Mouse (Mus musculus): ENCODE measurements around the gene Trf. TPM values are rescaled to one million over a fixed set of nuclear protein-coding genes. Genes with fewer than 3 reads are reported as not detected.

Gene Trf
- 247 and 3,461 TPM in 2 replicates for total RNA-seq (2021)
- long read RNA-seq, experiment 1, transcript Trf-201 (17 exons, 2,571 nt) = major isoform, 266 of 294 reads
- long read RNA-seq, experiment 1, partial matches to known transcripts = 12 of 294 reads
- long read RNA-seq, experiment 1, other reads (novel, unspliced or antisense) = 16 of 294 reads
- long read RNA-seq, experiment 2, transcript Trf-209 (3 exons, 433 nt) = minor isoform, 7 of 6,775 reads
- long read RNA-seq, experiment 2, transcript Trf-201 (17 exons, 2,571 nt) = major isoform, 6,254 of 6,775 reads
- long read RNA-seq, experiment 2, partial matches to known transcripts = 261 of 6,775 reads
- long read RNA-seq, experiment 2, other reads (novel, unspliced or antisense) = 253 of 6,775 reads

DNA sequence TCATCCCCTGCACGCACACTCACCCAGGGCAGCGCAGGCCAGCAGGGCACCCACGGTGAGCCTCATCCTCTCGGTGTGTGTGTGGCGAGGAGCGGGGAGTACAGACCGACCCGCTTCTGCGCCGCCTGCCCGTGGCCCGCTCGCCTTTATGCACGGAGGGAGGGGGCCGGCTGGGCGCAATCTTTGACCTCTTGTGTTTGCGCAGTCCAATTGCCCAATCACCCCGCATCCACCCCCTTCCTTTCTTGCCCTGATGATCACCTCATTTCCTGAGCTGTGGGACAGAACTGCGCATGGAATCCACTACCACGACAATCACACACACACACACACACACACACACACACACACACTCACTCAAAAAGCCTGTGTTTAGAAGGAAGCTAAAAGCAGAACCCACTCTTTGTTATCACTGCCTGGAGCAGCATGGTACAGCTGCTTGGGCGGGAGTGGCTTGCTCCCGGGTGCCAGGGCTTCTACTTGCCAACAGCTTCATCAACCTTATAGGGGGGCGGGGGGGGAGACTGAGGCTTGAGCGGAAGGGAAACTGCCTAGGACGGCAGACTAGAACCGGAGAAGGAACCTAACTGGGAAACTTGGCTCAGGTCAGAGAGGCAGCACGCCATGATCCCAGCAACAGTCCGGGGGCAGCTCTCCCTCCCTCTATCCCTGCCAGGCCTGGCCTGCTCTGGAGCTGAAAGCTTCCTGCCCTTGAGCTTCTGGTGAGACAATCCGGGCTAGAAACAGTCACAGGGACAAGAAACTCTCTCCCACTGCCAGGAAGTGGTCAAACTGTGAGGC, at the start of gene Trf, which contains the start of gene Gm20425:
TSS of gene Trf (minus strand) at position 294 of the 801 bp plus-strand sequence.
TSS of gene Gm20425 (minus strand) at position 157 of the 801 bp plus-strand sequence.
- peak; percentile 52 for DNase-seq

DNA sequence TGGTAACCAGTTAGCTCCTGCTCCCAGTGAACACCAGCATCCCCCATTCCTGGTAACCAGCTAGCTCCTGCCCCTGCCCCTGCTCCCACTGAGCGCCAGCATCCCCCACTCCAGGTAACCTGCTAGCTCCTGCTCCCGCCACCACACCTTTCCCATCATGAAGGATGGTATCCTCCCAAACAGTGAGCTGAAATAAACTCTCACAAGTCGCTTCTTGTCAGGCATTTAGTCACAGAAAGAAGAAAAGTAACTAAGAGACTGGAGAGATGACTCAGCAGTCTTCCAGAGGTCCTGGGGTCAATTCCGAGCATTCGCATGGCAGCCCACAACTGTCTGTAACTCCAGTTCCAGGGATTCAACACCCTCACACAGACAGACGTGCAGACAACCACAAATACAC, 46.6 kb upstream of the Trf start:
- no peak for DNase-seq

DNA sequence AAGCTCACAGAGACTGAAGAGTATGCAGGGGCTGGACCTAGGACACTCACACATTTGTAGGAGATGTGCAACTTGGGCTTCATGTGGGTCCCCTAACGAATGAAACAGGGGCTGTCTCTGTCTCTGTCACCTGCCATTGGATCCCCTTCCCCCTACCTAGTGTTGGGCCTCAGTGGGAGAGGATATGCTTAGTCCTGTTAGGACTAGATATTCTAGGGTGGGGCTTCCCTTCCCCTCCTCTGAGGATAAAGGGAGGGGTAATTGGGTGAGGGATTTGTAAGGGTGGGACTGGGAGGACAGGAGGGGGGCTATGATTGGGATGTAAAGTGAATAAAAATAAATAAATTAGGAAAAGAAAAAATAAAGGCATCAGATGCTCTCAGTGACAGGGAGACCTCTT, 45.4 kb upstream of the Trf start:
- no peak for DNase-seq

DNA sequence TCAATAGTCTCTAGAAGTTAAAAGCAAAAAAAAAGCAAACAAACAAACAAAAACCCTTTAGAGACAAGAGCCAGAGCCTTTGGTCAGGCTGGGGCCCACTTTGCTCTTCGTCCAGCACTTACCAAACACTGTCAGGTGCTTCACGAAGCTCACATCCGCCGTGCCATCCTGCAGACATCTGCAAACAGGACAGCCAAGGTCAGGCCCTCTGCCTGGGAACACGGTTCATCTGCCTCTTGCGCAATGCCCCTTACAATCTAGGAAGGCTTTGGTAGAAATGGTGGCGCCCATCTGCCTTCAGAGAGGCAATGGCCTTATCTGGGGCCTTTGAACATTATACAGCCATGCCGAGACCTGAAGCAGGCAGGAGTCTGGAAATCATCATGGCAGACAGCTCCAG, 44.6 kb upstream of the Trf start:
- no peak for DNase-seq

DNA sequence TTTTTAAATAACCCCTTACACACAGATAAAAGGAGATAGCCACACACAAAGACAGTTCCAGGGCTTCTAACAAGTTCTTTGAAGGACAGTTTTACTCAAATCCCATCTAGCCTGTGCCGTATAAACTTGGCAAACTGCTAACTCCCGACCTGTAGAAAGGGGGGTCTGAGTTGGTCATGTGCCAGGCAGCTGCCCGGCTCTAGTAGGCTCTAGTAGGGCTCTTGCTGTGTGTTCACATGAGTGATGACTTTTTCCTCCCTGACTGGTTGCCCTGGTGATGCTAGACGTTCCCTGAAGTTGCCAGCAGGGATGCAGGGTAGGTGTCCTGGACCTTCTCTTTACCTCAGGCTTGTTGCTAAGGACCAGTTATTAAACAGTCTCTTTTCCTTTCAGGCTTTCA, 40.9 kb upstream of the Trf start:
- DNase-seq = no peak

DNA sequence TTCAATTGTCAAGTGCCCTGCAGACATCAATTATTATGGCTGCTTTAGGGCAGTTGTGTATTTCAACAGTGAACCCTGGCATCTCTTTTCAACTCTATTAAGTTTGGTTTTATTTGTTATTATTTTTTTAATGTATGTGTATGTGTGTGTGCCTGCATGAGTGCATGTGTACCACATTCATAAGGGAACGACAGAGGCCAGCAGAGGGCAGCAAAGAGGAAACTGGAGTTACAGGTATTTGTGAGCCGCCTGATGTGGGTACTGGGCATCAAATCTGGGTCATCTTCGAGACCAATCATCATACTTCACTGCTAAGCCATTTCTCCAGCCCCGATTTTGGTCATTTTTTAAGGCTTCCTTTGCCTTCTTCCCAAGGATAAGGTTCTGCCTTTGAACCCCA, 35.5 kb upstream of the Trf start:
- DNase-seq = no peak

DNA sequence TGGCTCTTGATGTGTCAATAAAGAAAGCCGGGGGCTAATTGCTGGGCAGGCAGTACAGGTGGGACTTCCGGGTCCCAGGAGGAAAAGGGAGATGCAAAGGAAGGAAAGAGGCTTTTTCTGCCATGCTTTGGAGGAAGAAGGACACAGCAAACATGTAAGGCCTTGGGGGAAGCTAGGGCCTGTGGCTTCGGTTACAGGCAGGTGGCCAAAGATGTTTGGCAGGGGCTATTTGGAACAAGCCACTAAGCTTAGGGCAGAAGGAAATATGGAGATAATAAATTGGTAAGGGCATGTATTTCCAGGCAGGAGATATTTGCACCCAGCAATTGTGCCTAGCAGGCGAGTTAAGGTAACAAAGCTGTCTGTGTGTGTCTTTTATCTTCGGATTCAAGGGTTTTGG, 22.7 kb upstream of the Trf start:
- DNase-seq = peak; percentile 31

DNA sequence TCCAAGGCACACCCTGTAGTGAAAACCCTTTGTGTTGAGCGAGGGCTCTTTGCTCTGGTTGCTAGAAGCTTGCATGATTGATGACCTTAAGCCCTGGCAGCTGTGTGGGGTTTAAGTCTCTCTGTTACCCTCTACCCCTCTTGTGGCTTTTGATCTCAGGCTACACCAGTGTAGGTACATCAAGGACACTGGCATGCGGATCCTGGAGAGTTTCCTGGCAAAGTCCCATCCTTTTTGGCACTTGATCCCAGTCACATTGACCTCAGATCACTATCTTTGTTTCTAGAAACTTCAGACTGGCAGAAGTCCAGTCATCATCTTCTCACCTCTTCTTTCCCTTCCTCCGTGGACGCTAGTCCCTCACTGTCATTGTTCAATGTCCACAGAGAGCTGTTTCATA, 18.4 kb upstream of the Trf start:
- DNase-seq = peak; percentile 28

DNA sequence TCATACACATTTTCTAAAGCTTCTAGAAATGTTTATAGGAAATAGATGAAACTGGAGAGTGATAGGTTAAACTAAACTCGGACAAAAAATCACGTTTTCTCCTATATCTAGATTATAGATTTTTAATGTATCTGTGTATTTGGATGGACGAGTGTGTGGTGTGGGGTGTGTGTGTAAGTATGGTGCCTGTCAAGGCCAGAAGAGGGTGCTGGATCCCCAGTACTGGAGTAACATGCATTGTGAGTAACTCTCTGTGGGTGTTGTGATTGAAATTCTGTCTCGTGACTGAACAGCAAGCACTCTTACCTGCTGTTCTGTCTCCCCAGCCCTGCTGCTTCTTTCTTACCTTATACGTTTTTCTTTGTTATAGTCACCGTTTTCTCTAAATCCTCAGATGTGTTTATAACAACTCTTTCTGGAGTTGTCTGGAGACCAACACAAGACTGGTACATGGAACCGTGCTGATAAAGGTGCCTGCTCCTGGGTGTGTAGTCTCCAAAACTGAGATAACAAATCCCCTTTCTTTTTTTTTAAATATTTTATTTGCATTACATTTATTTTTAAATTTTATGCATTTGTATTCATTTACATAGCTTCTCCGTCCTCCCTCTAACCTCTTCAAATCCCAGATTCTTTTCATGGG, 16.4 kb upstream of the Trf start:
- DNase-seq = no peak

DNA sequence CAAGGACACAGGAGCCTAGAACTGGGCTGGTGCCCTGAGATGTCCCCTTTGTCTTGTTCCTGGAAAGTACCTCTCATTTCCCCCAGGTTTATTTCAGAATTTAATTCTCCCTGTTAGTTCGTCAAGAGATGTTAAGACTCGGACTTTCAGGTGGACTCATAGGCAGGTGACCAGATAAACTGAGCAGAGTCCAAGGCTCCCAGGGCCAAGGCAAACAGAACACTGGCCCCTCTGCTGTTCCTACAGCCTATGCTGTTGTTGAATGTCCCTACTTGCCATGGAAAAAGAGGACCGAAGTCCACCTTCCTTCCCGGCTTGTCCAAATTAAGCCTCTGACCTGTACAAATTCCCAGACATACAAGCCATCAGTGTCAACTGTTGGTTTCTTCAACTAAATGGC, 13.4 kb upstream of the Trf start:
- no peak for DNase-seq

DNA sequence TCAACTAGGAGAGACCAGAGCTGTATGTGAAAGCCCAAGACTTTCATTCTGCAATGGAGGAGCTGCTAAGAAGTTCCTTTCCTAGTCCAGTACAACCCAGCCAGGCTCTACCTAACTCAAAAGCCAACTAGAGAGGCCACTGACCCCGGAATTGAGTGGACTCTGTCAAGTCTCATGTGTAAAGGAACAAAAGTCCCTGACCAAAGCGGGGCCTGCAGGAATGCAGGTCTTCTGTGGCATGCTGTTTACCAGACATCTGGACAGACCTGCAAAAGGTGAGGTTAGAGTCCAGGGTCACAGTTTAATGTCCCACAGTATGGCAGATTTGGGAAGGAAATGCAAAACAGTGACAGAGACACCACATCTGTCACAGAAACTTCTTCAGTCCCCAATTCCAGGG, 11.0 kb upstream of the Trf start:
- no peak for DNase-seq

DNA sequence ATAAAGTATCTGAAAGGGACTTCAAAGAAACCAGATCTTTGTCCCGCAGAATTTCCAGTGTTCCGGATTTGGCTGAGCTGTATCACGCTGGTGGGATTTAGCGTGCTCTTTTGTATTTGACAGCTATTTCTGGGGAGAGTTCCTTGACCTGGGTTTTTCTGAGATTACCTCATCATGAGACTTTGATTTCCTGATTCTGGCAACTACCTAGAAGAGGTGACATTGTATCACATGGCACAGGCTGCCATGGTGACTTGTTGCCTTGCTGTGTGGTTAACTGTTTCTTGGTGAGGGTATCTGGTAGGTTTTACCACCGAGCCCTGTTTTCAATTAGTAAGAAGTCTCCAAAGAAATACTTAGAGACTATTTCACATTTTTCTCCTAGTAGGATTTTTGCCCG, 9.2 kb upstream of the Trf start:
- no peak for DNase-seq

DNA sequence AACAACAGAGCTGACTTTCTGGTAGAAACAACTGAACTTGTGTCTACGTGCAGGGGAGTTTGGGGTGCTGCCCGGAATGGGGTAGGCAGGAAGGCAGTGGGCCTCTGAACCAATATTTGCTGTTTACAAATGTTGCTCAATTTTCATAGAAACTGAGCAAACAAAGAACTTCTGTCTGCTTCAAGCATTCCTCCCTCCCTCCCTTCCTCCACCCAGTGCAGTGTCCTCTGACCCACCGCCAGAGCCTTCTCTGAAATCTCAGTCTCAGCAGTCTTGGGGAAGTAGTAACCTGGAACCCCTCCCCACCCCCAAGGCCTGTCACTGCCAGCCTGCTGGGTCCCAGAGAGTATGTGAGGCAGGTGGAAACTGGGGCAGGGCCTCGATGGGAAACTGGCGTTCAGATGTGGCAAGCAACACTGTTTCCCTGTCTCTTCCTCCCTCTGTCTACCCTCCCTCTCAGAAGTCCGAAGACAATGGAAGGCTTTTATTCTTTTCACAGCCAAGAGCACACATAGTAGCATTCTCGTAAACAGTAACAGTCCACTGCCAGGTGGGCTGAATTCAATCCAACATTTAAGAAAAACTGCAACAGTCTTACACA, 4.4 kb upstream of the Trf start:
- no peak for DNase-seq

DNA sequence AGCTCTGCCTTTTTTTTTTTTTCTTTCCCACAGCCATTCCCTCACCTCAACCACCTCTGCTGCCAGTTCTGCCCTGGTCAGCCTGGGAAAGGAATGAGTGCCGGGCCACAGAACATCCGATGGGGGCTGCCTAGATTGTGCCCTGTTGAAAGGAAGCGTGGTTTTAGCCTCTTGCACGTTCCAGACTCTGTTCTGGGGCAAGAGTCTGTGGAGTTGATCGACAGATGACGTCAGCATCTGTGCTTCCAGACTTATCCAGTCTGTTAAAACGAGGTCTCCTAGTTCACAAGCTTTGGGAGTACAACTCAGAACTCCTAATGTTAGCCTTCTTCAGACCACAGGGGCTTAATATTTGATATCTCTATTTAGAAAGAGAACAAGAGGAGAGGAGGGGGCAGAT, 3.8 kb upstream of the Trf start:
- DNase-seq = no peak

DNA sequence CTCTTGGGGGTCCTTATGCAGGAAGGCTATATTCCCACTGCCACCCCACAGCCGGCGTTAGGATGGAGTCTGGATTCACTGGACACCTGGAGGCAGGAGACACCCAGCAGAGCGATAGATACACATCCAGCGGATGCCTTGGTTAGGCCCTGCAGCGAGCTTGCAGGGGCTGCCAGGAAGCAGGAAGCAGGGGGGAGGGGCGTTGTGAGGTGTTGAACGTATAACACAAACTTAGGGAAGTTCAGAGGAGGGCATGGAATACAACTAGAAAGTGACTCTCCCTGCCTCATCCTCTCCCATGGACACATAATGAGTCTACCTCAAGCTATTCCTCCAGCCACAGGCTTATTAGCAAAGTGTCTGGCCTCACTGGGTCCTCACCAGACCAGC, 2.8 kb upstream of the Trf start:
- DNase-seq = no peak

DNA sequence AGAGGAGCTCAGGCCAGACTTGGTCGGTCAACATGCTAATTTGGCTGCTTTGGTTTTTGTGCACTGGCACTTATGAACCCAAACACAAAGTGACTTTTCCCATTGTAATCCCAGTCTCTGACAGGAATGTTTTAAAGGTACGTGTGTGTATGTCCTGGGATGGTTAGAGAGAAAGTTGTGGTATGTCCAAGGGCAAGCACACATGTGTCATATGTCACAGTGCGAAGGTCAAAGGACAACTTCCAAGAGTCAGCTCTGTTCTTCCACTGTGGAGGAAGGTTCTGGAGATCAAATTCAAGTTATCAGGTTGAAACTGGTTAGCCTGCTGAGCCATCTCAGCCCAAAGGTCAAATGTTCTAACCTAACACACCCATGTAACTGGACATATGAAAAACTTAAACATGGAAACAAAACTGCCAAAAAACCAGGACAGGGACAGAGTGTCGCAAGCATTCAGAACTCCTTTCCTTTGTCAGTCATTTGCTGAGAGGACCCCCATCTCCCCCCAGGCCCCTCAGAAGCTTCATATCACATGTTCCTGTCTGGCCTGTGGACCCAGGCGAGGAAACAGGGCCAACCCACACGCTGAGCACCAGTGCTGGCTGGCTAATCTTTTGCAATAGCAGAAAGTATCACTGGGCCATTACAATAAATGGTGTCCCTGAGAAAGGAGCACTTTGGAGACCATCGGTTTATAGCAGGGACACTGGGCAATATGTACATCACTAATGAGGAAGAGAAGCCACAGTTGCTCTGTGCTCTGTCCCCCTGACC, 2.2 kb upstream of the Trf start:
- DNase-seq = no peak

DNA sequence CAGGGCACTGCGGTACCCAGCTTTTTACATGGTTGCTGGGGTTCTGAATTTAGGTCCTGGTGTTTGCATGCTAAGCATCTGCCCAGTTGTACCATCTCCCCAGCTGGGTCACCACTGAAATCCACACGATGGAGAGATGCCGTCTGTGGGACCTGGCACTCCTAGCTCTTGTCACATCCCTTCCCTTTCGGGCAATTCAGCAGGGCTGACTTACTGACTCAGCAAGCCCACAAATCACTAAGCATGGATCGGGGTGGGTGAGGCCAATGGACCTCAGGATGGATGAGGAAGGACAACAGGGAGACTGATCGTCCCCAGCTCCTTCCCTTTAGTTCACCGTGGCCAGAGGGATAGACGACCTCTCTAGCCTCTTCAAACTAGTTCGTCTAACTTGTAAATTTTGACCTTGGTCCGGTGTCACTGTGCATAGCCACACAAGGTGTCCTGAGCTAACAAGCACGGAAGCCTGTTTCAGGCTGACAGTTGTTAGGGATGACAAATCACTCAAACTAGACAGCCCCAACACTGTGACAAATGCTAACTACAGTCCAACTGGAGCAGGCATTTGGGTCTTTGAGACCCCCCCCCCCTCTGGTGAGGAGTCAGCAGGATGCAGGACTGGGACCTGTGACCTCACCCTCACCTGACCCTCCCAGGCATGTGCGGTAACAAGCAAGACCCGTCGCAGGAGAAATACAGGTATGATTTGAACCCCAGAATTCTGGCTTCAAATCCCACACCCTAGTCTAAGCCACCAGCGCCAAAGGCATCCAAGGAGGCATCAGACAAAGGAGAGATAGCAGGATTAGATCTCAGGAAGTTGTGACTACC, 992 bp downstream of the Trf start:
- no peak for DNase-seq

DNA sequence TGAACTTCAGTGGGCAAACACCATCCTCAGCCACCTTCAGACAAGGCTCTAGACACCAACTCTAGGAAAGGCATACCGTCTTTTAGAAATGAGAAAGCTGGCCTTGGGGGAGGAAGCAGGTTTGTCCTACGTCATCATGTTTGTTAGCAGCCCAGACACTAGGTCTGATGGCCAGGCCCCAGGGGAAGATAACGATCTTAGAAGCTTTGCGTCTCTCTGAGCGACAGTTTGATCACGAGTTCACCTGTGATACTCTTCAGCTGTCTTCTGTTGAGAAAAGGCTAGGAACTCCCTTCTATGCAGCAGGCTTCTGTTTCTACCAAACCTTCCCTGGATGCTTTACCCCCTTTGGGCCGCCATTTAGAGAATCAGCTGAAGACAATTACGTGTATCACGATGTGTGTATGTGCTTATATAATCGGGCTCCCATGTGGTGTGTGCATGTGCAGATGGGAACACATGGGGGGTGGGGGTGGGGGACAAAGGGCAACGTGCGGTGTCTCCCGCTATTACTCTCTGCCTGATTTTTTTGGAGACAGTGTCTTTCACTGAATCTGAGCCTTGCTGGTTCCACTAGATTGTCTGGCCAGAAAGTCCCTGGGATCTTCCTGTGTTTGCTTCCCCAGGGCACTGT, 1.8 kb downstream of the Trf start:
- DNase-seq = no peak

DNA sequence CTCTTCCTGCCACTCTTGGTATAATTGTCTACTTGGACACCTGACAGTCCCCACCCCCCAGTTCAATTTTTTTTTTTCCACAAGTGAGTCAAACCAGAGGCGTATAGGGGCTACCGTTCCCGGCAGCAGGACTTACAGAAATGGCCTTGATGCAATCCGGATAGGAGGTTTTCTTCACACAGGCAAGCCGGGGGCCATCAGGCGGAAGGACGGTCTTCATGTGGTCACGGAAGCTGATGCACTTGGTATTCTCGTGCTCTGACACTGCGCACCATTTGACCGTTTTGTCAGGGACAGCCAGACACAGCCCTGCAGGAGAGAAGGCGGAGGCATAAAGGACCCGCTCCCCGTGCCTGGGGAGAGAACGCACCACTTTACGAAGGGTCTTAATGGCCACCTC, 2.5 kb downstream of the Trf start:
- no peak for DNase-seq

DNA sequence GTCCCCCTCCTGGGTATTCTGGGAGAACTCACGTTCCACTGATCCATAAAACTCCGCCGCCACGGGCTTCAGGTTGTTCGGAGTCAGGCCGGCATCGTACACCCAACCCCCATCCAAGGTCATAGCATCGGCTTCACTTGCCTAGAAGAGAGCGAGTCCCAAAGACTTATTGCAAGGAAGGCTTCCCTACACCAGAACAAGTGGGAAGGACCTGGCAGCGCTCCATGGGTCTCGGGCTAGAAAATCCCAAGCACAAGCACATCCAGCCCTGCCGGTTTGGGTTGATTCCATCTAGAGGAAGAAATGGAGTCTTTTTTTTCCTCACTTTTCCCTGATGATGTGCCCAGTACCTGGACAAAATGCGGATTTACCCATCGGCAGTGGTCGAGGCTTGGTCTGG, 3.4 kb downstream of the Trf start:
- DNase-seq = peak; percentile 18

DNA sequence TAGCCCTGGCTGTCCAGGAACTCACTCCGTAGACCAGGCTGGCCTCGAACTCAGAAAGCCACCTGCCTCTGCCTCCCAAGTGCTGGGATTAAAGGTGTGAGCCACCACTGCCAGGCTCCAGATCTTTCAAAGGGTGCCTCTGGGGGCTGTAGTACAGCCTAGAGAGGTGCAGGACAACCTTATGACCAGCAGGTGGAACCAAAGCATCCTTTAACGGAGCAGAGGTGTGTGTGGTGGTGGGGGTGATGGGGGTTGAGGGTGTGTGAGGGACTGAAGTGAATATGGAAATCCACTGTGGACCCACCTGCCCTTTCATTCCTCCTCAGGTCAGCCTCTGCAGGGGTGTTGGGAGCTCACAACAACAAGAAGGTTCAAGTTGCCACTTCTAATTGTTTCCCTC, 4.8 kb downstream of the Trf start:
- DNase-seq = peak; percentile 47

Measured in adrenal gland, postnatal 14 days (tissue).